Mouse (Mus musculus): ENCODE results near the gene Grip1. TPM values are rescaled to one million over a fixed set of nuclear protein-coding genes. Genes with fewer than 3 reads are reported as not detected.

The Grip1 gene
- polyA plus RNA-seq, 1 experiment from 2014 or later, result 19.0 TPM

DNA sequence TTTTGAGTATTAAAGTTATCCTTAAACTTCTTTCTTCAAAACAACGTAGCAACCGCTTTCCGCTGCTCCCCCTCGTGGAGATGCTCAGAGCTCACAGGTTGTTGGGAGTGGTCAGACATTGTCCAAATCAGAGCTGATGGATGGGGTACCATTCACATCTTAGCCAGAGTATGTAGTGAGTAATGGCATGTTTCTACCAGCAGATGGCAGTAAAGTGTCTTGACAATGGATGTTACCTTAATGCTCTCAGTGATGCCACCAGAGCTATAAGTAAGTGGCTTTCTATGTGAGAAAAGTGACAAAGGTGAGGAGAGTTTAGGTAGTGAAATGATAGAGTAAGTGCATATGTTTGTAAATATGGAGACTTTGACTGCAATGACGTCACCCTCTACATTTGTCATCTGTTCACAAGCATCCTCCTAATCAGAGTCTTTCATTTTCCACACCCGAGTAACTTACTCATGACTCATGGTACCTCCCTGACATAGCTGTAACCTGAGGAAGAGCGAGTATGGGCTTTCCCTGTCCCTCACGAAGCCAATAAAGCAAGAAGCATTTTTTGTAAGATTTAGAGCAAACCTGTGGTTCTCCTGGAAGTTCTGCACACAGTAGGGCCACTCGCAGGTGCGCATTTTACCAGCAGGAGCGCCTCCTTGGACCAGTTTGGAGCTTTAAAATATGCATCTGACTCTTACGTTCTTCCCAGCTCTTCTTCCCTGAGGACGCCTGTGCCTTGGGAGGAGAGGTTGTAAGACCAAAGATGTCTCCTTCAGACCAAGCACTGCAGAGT, 350.2 kb downstream of the Grip1 start:
- peaks cover 27% of the 10 kb centered on the region for H3K4me1 ChIP-seq
- H3K4me3 ChIP-seq, result no peak overlapping the region
- no peak overlapping the region for H3K4me2 ChIP-seq
- H3K36me3 ChIP-seq (replicated peaks), result no peaks in the 10 kb centered on the region
- H3K27ac ChIP-seq, result no peak overlapping the region
- no peaks in the 10 kb centered on the region for H3K27me3 ChIP-seq (replicated peaks)
- no peak overlapping the region for H3K9ac ChIP-seq
- ATAC-seq (replicated peaks), result peak; percentile 77
- WGBS, result 61% methylated on average over 13 of the region's 13 CpGs
- H3K9me3 ChIP-seq, result no peaks in the 10 kb centered on the region

- Histone ChIP-seq H3K27me3 (replicated peaks) (no peaks in the 10 kb centered on the region), H3K36me3 (replicated peaks) (no peaks in the 10 kb centered on the region), H3K9me3 (no peaks in the 10 kb centered on the region), H3K27ac (no peak overlapping the region), H3K4me3 (no peak overlapping the region), H3K9ac (no peak overlapping the region), H3K4me1 (peaks cover 27% of the 10 kb centered on the region), H3K4me2 (no peak overlapping the region)
- no peak for ATAC-seq (replicated peaks)
- WGBS, result 79% methylated on average over 9 of the region's 9 CpGs
These were observed 350.8 kb downstream of the Grip1 start for GRCm38 (mm10) chr10:119804423-119804814.

DNA sequence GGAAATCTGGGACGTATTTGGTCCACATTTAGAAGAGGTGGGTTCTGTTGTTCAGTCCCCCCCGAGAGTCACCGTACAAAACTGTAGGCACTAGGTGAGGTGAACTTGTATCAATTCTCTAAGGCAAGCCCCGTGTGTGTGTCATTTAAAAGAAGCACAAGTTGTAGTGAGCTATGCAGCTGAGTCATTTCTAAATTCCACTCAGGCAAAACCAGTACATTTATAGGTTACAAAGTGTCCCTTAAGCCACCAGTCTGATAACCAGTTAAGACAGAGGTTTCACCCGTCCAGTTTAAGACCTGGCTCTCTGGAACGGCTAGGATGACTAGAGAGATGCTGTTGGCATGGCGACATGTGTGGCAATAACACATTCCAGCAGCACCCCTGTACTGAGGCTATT, 351.5 kb downstream of the Grip1 start:
- no peaks in the 10 kb centered on the region for H3K36me3 ChIP-seq (replicated peaks)
- WGBS, result 80% methylated on average over 7 of the region's 7 CpGs
- no peak for ATAC-seq (replicated peaks)
- no peak overlapping the region for H3K9ac ChIP-seq
- H3K4me1 ChIP-seq, result peaks cover 27% of the 10 kb centered on the region
- no peak overlapping the region for H3K27ac ChIP-seq
- no peak overlapping the region for H3K4me2 ChIP-seq
- H3K4me3 ChIP-seq, result no peak overlapping the region
- no peaks in the 10 kb centered on the region for H3K27me3 ChIP-seq (replicated peaks)
- H3K9me3 ChIP-seq, result no peaks in the 10 kb centered on the region

DNA sequence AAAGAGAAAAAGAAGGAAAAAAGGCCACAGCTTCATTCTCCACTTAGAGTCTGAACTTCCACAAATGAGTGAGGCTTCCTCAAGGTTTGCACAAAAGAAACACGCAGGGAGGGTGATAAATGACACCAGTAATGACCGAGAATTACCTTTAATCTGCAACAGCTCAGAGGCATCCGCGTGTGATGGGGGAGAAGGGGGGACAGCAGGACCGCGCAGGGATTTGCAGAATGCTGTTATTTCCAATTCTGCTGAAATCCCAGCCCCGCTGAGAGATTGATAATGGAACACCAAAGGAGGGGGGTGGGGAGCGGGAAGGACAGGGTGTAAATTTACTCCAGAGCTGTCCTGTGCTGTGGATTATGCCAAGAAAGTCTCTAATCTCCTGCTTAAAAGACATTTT, 352.5 kb downstream of the Grip1 start:
- no peak for ATAC-seq (replicated peaks)
- peaks cover 27% of the 10 kb centered on the region for H3K4me1 ChIP-seq
- H3K27ac ChIP-seq, result peak overlapping the region; percentile 55
- no peaks in the 10 kb centered on the region for H3K9me3 ChIP-seq
- H3K4me3 ChIP-seq, result no peak overlapping the region
- H3K27me3 ChIP-seq (replicated peaks), result no peaks in the 10 kb centered on the region
- WGBS, result 24% methylated on average over 8 of the region's 8 CpGs
- H3K36me3 ChIP-seq (replicated peaks), result no peaks in the 10 kb centered on the region
- no peak overlapping the region; the same call in 1 of the 2 replicates for H3K4me2 ChIP-seq
- no peak overlapping the region for H3K9ac ChIP-seq

DNA sequence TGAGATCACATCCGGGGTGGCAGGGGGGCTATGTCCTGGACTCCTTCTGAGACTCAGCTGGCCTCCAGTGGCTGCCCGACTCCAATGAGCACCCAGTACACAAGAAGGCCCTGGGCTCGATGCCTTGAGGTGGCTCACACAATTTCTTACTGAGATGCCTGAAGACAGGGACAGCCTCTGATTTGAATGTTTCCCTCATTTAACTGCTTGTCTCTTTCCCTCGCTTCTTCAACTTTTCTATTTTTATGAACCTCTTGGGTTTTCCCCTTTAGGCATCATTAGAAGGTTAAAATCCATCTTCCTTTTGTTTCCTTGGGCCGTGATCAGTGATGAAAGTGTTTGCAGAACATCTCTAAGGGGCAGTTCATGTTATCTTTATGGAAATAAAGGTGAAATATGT, 354.8 kb downstream of the Grip1 start:
- ATAC-seq (replicated peaks), result no peak
- WGBS, result 92% methylated on average over 5 of the region's 5 CpGs
- H3K27me3 ChIP-seq (replicated peaks), result no peaks in the 10 kb centered on the region

GRCm38 (mm10) chr10:119814087-119814486, 360.5 kb downstream of the Grip1 start:
- no peak overlapping the region for H3K4me2 ChIP-seq
- no peak overlapping the region for H3K4me3 ChIP-seq
- H3K27ac ChIP-seq, result no peak overlapping the region
- H3K36me3 ChIP-seq (replicated peaks), result no peaks in the 10 kb centered on the region
- 76% methylated on average over 4 of the region's 4 CpGs for WGBS
- H3K9ac ChIP-seq, result no peak overlapping the region
- no peaks in the 10 kb centered on the region for H3K9me3 ChIP-seq
- H3K27me3 ChIP-seq (replicated peaks), result no peaks in the 10 kb centered on the region
- peaks cover 15% of the 10 kb centered on the region for H3K4me1 ChIP-seq
- ATAC-seq (replicated peaks), result no peak

More for the DNA sequence above, 354.8 kb downstream of the Grip1 start:
- no peaks in the 10 kb centered on the region for H3K36me3 ChIP-seq (replicated peaks)
- peaks cover 16% of the 10 kb centered on the region for H3K4me1 ChIP-seq
- H3K9ac ChIP-seq, result no peak overlapping the region
- no peak overlapping the region for H3K4me3 ChIP-seq
- H3K27ac ChIP-seq, result no peak overlapping the region
- H3K4me2 ChIP-seq, result no peak overlapping the region
- no peaks in the 10 kb centered on the region for H3K9me3 ChIP-seq

- no peaks in the 10 kb centered on the region for H3K9me3 ChIP-seq
- peaks cover 28% of the 10 kb centered on the region for H3K4me1 ChIP-seq
- no peak overlapping the region for H3K4me2 ChIP-seq
- ATAC-seq (replicated peaks), result no peak
- no peak overlapping the region for H3K4me3 ChIP-seq
- no peak overlapping the region for H3K27ac ChIP-seq
- H3K9ac ChIP-seq, result no peak overlapping the region
- H3K36me3 ChIP-seq (replicated peaks), result no peaks in the 10 kb centered on the region
- WGBS, result 73% methylated on average over 5 of the region's 5 CpGs
- H3K27me3 ChIP-seq (replicated peaks), result no peaks in the 10 kb centered on the region
These were observed 362.4 kb downstream of the Grip1 start for GRCm38 (mm10) chr10:119816001-119816400.

DNA sequence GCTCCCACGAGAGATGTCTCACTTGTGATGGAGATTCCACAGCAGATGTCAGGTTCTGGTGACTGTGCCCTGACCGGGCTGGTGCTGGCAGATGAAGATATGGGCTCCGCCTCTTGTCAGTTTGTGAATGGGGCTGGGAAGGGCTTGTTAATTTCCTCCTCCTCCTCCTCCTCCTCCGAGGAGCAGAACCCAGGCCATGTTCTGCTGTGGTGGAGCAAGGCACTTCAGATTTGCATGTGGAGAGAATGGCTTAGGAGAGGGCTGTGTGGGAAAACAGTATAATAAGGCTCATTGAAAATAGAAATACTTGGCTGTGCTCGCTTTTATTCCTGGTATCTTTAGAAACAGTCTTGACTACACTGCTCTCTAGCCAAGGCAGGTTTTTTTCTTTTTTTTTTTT, 364.8 kb downstream of the Grip1 start:
- Histone ChIP-seq H3K9me3 (no peaks in the 10 kb centered on the region), H3K9ac (no peak overlapping the region), H3K4me1 (peaks cover 41% of the 10 kb centered on the region), H3K4me3 (no peak overlapping the region; the same call in 1 of the 2 replicates), H3K4me2 (peak overlapping the region; percentile 60), H3K27ac (peak overlapping the region; percentile 92), H3K27me3 (replicated peaks) (no peaks in the 10 kb centered on the region), H3K36me3 (replicated peaks) (no peaks in the 10 kb centered on the region)
- 19% methylated on average over 5 of the region's 5 CpGs for WGBS
- peak; percentile 59 for ATAC-seq (replicated peaks)

GRCm38 (mm10) chr10:119819102-119819681, 365.6 kb downstream of the Grip1 start:
- Histone ChIP-seq H3K4me1 (peaks cover 46% of the 10 kb centered on the region), H3K36me3 (replicated peaks) (no peaks in the 10 kb centered on the region), H3K4me3 (peak overlapping the region; percentile 49), H3K9ac (peak overlapping the region; percentile 59), H3K9me3 (no peaks in the 10 kb centered on the region), H3K27ac (peak overlapping the region; percentile 92), H3K4me2 (peak overlapping the region; percentile 60), H3K27me3 (replicated peaks) (no peaks in the 10 kb centered on the region)
- 8% methylated on average over 17 of the region's 17 CpGs for WGBS
- peak; percentile 74 for ATAC-seq (replicated peaks)

GRCm38 (mm10) chr10:119819740-119820139, 366.1 kb downstream of the Grip1 start:
- Histone ChIP-seq H3K27me3 (replicated peaks) (no peaks in the 10 kb centered on the region), H3K4me2 (peak overlapping the region; percentile 60), H3K4me1 (peaks cover 46% of the 10 kb centered on the region), H3K9me3 (no peaks in the 10 kb centered on the region), H3K36me3 (replicated peaks) (no peaks in the 10 kb centered on the region), H3K4me3 (peak overlapping the region; percentile 49), H3K27ac (peak overlapping the region; percentile 92), H3K9ac (peak overlapping the region; percentile 59)
- WGBS, result 10% methylated on average over 5 of the region's 5 CpGs
- no peak for ATAC-seq (replicated peaks)

GRCm38 (mm10) chr10:119820428-119820827, 366.8 kb downstream of the Grip1 start:
- ATAC-seq (replicated peaks), result no peak
- no peaks in the 10 kb centered on the region for H3K36me3 ChIP-seq (replicated peaks)
- H3K9ac ChIP-seq, result peak overlapping the region; percentile 8; the same call in 1 of the 2 replicates
- H3K4me3 ChIP-seq, result peak overlapping the region; percentile 27
- H3K27ac ChIP-seq, result peak overlapping the region; percentile 48; the same call in 1 of the 2 replicates
- H3K27me3 ChIP-seq (replicated peaks), result no peaks in the 10 kb centered on the region
- 29% methylated on average over 4 of the region's 4 CpGs for WGBS
- H3K4me1 ChIP-seq, result peaks cover 46% of the 10 kb centered on the region
- no peaks in the 10 kb centered on the region for H3K9me3 ChIP-seq
- H3K4me2 ChIP-seq, result peak overlapping the region; percentile 47

GRCm38 (mm10) chr10:119823691-119824090, 370.1 kb downstream of the Grip1 start:
- no peak overlapping the region for H3K4me3 ChIP-seq
- no peak overlapping the region for H3K27ac ChIP-seq
- no peaks in the 10 kb centered on the region for H3K27me3 ChIP-seq (replicated peaks)
- peaks cover 33% of the 10 kb centered on the region for H3K4me1 ChIP-seq
- H3K36me3 ChIP-seq (replicated peaks), result no peaks in the 10 kb centered on the region
- no peak for ATAC-seq (replicated peaks)
- no peaks in the 10 kb centered on the region for H3K9me3 ChIP-seq
- no peak overlapping the region for H3K9ac ChIP-seq
- no peak overlapping the region for H3K4me2 ChIP-seq
- WGBS, result 35% methylated on average over 7 of the region's 7 CpGs

GRCm38 (mm10) chr10:119824521-119824920, 370.9 kb downstream of the Grip1 start:
- 61% methylated on average over 11 of the region's 11 CpGs for WGBS
- Histone ChIP-seq H3K9ac (no peak overlapping the region), H3K4me2 (no peak overlapping the region), H3K4me1 (peaks cover 28% of the 10 kb centered on the region), H3K9me3 (no peaks in the 10 kb centered on the region), H3K27ac (no peak overlapping the region), H3K4me3 (no peak overlapping the region), H3K36me3 (replicated peaks) (no peaks in the 10 kb centered on the region), H3K27me3 (replicated peaks) (no peaks in the 10 kb centered on the region)
- no peak for ATAC-seq (replicated peaks)

Measured in midbrain, embryonic 15.5 days (tissue).